Mouse (Mus musculus) liver, postnatal 0 days (tissue): ENCODE data around the gene Astn2.

Source experiments
- CTCF ChIP-seq: sonication (generic); IDR thresholded peaks from 2 replicates; pipeline ENCODE4 v1.5.1; 2016; ENCODE audit warnings: antibody characterized with exemption, low read depth
- EP300 ChIP-seq: IDR thresholded peaks from 2 replicates; pipeline ENCODE4 v1.6.1; 2016; ENCODE audit warnings: antibody characterized with exemption, low read depth, mild to moderate bottlenecking

GRCm38 (mm10) chr4:66031320-66031870 lies 373.0 kb downstream of the Astn2 start:
- TF ChIP-seq CTCF (no peak), EP300 (no peak)
